Mouse (Mus musculus): Measurements from ENCODE around the gene Adam15.

The Adam15 gene

GRCm38 (mm10) chr3:89384331-89385076 is 34.7 kb upstream of the Adam15 start:
- peak in 1 of 2 experiments; percentile 77 for DNase-seq (ENCODE audit: low spot score in 2 of 2)

- no peak for DNase-seq (ENCODE audit: low spot score in 2 of 2)
These were observed 34.0 kb upstream of the Adam15 start for GRCm38 (mm10) chr3:89383651-89384255.

DNA sequence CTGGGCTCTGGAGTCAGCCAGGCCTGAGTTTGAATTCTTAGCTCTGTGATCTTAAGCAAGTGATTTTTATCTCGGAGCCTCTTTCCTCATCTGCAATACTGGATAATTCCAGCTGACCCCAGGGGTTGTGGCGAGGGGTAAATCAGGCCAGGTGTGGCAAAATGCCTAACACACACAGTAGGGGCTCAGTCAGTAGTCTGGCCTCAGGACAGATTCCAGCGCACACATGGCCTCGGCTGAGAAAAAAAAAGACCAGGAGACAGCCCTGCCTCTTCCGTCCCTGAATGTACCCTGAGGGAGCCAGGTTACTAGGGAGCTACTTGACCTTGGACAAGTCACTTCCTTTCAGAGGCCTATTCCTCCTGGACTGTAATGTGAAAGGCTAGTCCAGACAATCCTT is 33.2 kb upstream of the Adam15 start:
- DNase-seq (ENCODE audit: low spot score in 2 of 2): no peak

- no peak for DNase-seq (ENCODE audit: low spot score in 2 of 2)
These were observed 32.5 kb upstream of the Adam15 start for GRCm38 (mm10) chr3:89382033-89382882.

DNA sequence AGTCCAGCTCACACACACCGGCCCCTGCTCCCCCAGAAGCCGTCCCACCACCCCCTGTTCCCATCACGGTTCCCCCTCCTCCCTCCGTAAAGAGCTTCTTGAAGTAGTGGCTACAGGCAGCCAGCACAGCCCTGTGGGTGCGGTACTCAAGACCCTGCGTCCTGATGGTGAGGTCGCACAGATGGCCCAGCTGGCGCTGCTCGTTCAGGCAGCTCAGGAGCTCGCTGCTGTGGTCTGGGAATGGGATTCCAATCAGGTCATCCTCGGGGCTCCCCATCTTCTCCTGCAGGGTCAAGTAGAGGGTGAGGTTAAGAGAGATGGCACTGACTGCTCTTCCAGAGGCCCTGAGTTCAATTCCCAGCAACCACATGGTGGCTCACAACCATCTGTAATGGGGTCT is 31.4 kb upstream of the Adam15 start:
- DNase-seq (ENCODE audit: low spot score in 2 of 2): no peak

- no peak for DNase-seq (ENCODE audit: low spot score in 2 of 2)
These were observed 30.9 kb upstream of the Adam15 start for GRCm38 (mm10) chr3:89380711-89381110.

DNA sequence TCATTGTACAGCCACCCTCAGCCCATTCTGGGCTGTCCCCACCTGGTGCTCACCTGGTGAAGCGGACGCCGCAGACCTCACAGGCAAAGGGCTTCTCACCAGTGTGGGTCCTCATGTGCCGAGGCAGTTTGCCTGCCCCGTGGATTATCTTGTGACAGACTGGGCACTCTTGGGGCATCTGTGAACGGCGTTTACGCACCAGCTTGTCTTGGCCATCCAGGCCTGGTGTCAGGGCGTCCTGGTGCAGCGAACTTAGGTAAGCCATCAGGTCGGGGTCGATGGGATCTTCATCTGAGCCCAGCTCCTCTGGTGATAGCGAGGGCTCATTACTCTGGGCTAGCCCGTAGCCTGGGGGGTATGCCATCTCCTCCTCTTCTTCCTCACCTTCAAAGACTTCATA is 30.5 kb upstream of the Adam15 start:
- DNase-seq (ENCODE audit: low spot score in 2 of 2): no peak

DNA sequence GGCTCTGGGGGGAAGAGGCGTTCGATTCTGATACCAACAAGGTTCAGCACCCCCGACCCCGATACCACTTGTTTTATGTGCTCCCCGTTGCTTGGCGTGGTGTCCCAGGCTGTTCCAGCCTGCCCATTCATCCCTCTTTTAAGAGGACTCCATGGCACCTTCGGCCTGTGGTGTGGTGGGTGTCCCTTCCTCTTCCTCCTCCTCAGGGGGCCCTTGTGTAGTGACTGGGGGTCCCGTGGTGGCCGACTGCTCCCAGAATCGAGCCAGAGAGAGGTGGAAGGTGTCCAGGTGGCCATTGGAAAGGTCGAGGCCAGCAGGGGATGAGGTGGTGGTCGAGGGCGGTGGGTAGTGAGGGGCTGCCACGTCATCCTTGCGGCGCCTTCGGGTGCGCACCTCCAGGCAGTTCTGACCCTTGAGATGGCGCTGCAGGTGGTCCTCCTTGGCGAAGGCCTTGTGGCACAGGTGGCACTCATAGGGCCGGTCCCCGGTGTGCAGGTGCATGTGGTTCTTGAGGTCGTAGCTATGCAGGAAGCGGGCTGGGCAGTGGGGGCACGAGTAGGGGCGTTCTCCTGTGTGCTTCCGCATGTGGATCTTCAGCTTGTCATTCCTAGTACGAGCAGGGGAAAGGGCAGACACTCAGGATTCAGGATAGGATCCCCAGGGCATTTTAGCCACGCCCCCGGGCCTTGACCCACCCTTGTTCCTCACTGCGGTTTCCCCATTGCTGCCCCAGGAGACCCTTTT is 29.8 kb upstream of the Adam15 start:
- DNase-seq (ENCODE audit: low spot score in 2 of 2): peak in 1 of 2 experiments; percentile 48

DNA sequence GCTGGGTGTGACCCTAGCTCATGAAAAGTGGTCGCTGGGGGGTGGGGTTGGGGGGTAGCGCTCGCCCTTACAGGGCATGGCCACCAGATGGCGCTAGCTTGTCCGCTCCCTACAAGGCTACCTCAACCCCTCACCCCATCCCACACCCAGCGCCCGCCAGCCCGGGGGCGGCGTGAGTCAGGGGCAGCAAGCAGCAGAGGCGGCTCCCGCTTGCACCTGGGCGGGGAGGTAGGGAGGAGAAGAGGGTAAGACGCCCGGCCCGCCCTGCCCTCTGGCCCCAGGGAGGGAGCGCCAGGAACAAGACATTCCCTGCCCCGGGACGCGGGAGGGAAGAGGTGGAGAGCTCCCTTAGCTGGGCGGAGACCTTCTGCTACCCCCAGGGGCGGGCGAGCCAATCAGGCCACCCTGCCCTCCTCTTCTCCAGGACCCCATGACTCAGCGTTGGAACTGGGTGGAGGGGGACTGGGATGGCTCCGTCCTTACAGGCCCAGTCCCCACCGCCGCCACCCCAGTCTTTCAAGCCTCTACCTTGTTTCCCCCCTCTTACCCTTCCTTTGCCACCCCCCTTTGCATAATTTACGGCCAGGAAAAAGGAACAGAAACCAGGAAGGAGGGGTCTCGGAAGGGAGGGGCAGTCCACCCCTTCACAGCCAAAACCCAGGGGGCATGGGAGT is 28.7 kb upstream of the Adam15 start:
- peak; percentile 79 to 87 for DNase-seq (ENCODE audit: low spot score in 2 of 2)

DNA sequence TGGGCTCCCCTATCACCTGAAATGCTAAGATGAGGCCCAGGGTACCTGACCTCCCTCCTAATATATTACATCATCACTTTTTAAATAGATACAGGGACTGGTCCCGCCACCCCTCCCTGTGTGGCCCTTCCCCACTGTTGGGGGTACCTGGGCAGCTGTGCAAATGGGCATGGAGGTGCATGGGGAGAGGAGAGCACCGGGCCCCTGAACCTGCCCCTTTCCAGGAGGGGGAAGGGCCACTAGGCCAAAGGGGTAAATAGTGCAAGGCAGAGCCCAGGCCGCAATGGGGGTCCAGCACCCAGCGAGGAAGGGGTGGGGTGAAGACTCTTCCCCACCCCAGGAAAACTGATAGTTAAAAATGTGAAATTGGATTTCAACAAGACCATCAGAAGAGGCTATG is 28.0 kb upstream of the Adam15 start:
- DNase-seq (ENCODE audit: low spot score in 2 of 2): no peak

DNA sequence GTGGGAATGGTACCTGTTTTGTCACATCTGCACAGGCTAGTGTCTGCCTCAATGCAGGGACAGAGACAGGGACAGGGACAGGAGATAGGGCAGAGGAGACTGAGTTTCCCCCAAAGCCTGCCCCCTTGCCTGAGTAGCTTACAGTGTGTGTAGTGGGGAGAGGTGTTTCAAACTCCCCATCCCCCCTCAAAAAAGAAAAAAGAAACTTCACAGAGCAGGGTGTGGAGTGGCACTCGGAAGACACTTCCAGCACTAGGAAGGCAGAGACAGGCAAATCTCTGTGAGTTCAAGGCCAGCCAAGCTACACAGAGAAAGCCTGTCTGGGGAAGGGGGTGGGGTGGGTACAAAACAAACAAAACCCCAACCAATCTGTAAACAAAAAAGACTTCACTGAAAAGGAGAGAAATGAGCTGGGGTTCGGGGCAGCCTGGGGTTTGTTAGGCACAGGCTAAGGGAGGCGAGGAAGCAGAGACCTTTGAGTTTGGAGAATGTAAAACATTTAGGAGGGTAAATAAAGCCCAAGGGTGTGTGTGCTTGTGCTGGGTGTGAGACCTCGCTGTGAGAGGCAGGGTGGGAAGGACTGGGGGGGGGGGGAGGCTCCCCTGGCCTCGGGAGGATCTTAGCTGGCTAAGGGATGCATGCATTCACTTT is 23.9 kb upstream of the Adam15 start:
- no peak for DNase-seq (ENCODE audit: low spot score in 2 of 2)

DNA sequence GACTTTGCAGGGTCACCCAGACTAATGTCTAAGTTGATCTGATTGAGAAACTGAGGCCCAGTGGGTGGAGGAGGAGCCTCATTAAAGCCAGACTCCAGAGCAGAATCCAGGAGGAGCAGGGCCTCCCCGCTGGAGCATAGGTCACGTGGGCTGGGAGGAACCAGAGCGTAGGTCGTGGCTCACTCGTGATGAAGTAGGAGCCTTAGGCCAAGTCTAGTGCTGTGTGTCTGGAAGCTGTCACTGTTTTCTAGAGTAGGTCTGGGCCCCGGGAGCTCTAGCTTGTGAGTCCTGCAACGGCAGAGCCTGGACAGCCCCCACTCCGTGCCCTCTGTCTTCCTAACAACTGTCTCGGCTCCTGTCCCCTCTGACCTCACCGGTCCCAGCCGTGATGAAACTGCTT is 17.5 kb upstream of the Adam15 start:
- DNase-seq (ENCODE audit: low spot score in 2 of 2): no peak

DNA sequence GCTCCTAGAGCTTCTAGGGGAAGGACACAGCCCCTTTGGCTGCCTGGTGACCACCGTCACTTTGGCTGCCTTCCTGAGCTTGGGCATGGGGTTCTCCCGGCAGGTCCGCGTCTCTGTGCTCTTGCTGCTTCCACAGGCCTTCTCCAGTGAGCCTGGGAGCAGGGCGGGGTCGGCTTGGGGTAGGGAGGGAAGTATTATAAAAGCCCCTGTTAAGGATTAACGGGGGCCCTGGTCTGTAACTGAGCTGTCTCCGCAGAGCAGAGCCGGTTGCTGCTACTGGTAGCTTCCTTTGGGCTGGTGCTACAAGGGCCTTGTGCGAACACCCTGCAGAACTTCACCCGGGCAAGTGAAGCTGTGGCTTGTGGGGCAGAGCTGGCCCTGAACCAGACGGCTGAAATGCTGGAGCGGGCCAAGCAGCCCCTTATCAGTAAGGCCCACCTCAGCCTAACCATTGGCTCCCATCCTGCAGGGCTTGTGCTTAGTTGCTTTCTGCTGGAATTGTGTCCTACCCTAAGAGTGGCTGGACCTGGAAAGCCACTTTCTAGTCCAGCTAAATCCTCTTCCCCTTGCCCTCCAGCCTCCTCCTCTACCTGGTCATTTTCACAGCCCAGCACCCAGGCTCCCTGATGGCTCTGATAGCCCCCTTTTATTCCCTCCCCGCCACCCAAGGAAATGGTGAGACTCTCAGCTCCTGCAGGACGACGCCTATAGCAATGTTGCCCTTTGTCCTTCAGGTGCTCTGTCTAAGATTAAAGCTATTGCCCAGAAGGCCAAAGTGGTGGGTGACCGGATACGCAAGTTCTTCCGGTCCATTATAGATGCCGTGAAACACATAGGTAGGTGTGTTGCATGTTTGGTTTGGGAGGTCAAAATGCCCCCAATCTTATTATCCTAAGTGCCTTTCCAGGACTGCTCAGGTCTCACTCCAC is 16.0 kb upstream of the Adam15 start:
- DNase-seq (ENCODE audit: low spot score in 2 of 2): no peak

GRCm38 (mm10) chr3:89365153-89365485 is 15.3 kb upstream of the Adam15 start, which contains the start of gene Dcst1:
Gene Dcst1 (minus strand): TSS chr3:89365253.
- DNase-seq (ENCODE audit: low spot score in 2 of 2): no peak

- DNase-seq (ENCODE audit: low spot score in 2 of 2): no peak
These were observed 14.8 kb upstream of the Adam15 start for GRCm38 (mm10) chr3:89364631-89365030.

- DNase-seq (ENCODE audit: low spot score in 2 of 2): no peak
These were observed 11.9 kb upstream of the Adam15 start, which contains the start of gene Dcst2 for GRCm38 (mm10) chr3:89361675-89362074. Gene Dcst2 (plus strand): TSS chr3:89361975.

- DNase-seq (ENCODE audit: low spot score in 2 of 2): no peak
These were observed 10.4 kb upstream of the Adam15 start for GRCm38 (mm10) chr3:89360237-89360636.

GRCm38 (mm10) chr3:89359630-89360029 is 9.8 kb upstream of the Adam15 start:
- DNase-seq (ENCODE audit: low spot score in 2 of 2): no peak

GRCm38 (mm10) chr3:89356029-89356428 is 6.2 kb upstream of the Adam15 start:
- DNase-seq (ENCODE audit: low spot score in 2 of 2): no peak

DNA sequence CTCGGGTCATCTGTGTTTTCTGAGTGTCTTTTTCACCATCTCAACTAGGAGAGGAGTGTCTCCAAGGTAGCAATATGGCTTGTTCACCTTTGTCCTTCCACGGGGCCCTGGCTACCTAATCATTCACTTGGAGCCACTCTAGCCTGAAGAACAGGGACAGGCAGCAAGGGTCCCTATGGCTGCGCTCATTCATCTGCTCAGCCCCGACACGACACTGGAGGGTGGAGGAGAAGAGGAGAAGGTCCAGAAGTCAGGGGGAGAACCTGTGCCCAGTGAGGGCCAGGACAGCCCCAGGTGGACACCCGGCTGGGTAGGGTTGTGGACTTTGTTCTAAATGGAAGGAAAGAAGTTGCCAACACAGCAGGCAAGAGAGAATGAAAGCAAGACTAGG is 5.7 kb upstream of the Adam15 start:
- no peak for DNase-seq (ENCODE audit: low spot score in 2 of 2)
